Mouse (Mus musculus) 416B (cell line): Measurements from ENCODE around the gene Acadm.

Experiments used
- DNase-seq: peaks from one replicate; pipeline ENCODE4 v3.0.0; 2011; ENCODE audit warnings: low read depth

Acadm gene

GRCm38 (mm10) chr3:153944335-153944990 lies at the start of gene Acadm:
Acadm (minus strand) TSS chr3:153944632.
- peak; percentile 100 for DNase-seq

- DNase-seq, result peak; percentile 20
These were observed 40.3 kb upstream of the Acadm start for GRCm38 (mm10) chr3:153984428-153985340.

GRCm38 (mm10) chr3:153980611-153981010 lies 36.2 kb upstream of the Acadm start:
- no peak for DNase-seq

- no peak for DNase-seq
These were observed 31.4 kb upstream of the Acadm start for GRCm38 (mm10) chr3:153975791-153976190.

GRCm38 (mm10) chr3:153975060-153975459 lies 30.6 kb upstream of the Acadm start:
- DNase-seq, result no peak

- DNase-seq, result no peak
These were observed 29.7 kb upstream of the Acadm start for GRCm38 (mm10) chr3:153973949-153974760.

GRCm38 (mm10) chr3:153973171-153973948 lies 28.9 kb upstream of the Acadm start, which contains the start of gene Slc44a5:
Slc44a5 (plus strand) TSS chr3:153973436.
- no peak for DNase-seq

GRCm38 (mm10) chr3:153969451-153969850 lies 25.0 kb upstream of the Acadm start:
- no peak for DNase-seq

GRCm38 (mm10) chr3:153968549-153968948 lies 24.1 kb upstream of the Acadm start:
- peak; percentile 84 for DNase-seq

- DNase-seq, result no peak
These were observed 23.0 kb upstream of the Acadm start for GRCm38 (mm10) chr3:153967447-153967846.

GRCm38 (mm10) chr3:153961632-153962389 lies 17.4 kb upstream of the Acadm start:
- DNase-seq, result peak; percentile 51

GRCm38 (mm10) chr3:153960884-153961283 lies 16.5 kb upstream of the Acadm start:
- DNase-seq, result no peak

- no peak for DNase-seq
These were observed 15.3 kb upstream of the Acadm start for GRCm38 (mm10) chr3:153959731-153960207.

- peak; percentile 61 for DNase-seq
These were observed 14.8 kb upstream of the Acadm start for GRCm38 (mm10) chr3:153959035-153959730.

GRCm38 (mm10) chr3:153957916-153958315 lies 13.5 kb upstream of the Acadm start:
- DNase-seq, result peak; percentile 57

GRCm38 (mm10) chr3:153948176-153948575 lies 3.7 kb upstream of the Acadm start:
- DNase-seq, result no peak

- DNase-seq, result no peak
These were observed 2.8 kb upstream of the Acadm start for GRCm38 (mm10) chr3:153947271-153947670.

- DNase-seq, result no peak
These were observed 514 bp downstream of the Acadm start for GRCm38 (mm10) chr3:153943901-153944334.

- DNase-seq, result peak; percentile 43
These were observed 1.3 kb downstream of the Acadm start for GRCm38 (mm10) chr3:153943003-153943640.
